Mouse (Mus musculus) ovary, postnatal 36 days (tissue): ENCODE data around the gene Cd72.

Source experiments
- DNase-seq: peaks from one replicate; pipeline ENCODE4 v3.0.0; 2022; ENCODE audit warnings: low spot score, mixed read lengths

Cd72 gene

GRCm38 (mm10) chr4:43478534-43478858 is 24.1 kb upstream of the Cd72 start:
- DNase-seq = peak; percentile 36

GRCm38 (mm10) chr4:43477857-43478533 is 23.6 kb upstream of the Cd72 start:
- peak; percentile 86 for DNase-seq

- DNase-seq = no peak
These were observed 22.2 kb upstream of the Cd72 start for GRCm38 (mm10) chr4:43476604-43477003.

GRCm38 (mm10) chr4:43473636-43474035 is 19.2 kb upstream of the Cd72 start:
- no peak for DNase-seq

GRCm38 (mm10) chr4:43470301-43470700 is 15.9 kb upstream of the Cd72 start:
- no peak for DNase-seq

- DNase-seq = no peak
These were observed 12.4 kb upstream of the Cd72 start for GRCm38 (mm10) chr4:43466872-43467271.

- DNase-seq = no peak
These were observed 11.5 kb upstream of the Cd72 start for GRCm38 (mm10) chr4:43465935-43466334.

GRCm38 (mm10) chr4:43463102-43463501 is 8.7 kb upstream of the Cd72 start:
- no peak for DNase-seq

GRCm38 (mm10) chr4:43457124-43457523 is 2.7 kb upstream of the Cd72 start:
- DNase-seq = no peak

- no peak for DNase-seq
These were observed 2.0 kb upstream of the Cd72 start for GRCm38 (mm10) chr4:43456470-43456869.

- DNase-seq = no peak
These were observed 1.0 kb downstream of the Cd72 start for GRCm38 (mm10) chr4:43453413-43453812.

GRCm38 (mm10) chr4:43452315-43452714 is 2.1 kb downstream of the Cd72 start:
- no peak for DNase-seq

GRCm38 (mm10) chr4:43448554-43448953 is 5.9 kb downstream of the Cd72 start:
- no peak for DNase-seq

- DNase-seq = peak; percentile 73
These were observed 7.2 kb downstream of the Cd72 start for GRCm38 (mm10) chr4:43447251-43447650.

GRCm38 (mm10) chr4:43443511-43443910 is 10.9 kb downstream of the Cd72 start:
- no peak for DNase-seq

- DNase-seq = peak; percentile 81
These were observed 11.7 kb downstream of the Cd72 start for GRCm38 (mm10) chr4:43442456-43443361.

GRCm38 (mm10) chr4:43442044-43442443 is 12.4 kb downstream of the Cd72 start:
- DNase-seq = peak; percentile 99

- DNase-seq = no peak
These were observed 12.8 kb downstream of the Cd72 start, which contains the start of gene Tesk1 for GRCm38 (mm10) chr4:43441639-43442038. Gene Tesk1 (plus strand): TSS chr4:43441939.

GRCm38 (mm10) chr4:43432832-43433231 is 21.6 kb downstream of the Cd72 start:
- DNase-seq = no peak

- DNase-seq = peak; percentile 70
These were observed 22.7 kb downstream of the Cd72 start for GRCm38 (mm10) chr4:43431690-43432089.

GRCm38 (mm10) chr4:43428946-43429345 is 25.5 kb downstream of the Cd72 start, which contains the start of gene Fam166b:
Gene Fam166b (minus strand): TSS chr4:43429134.
- DNase-seq = no peak

- peak; percentile 11 for DNase-seq
These were observed 26.1 kb downstream of the Cd72 start for GRCm38 (mm10) chr4:43428180-43428861.
